Mouse (Mus musculus) hindbrain, postnatal 0 days (tissue): ENCODE measurements at regions not wholly inside any gene's neighbourhood (a gene's known extent, or its start where the extent isn't known, plus 50 kb on each side); places are given as distances from the start of the nearest gene placed in this dataset.

Source experiments
- ATAC-seq: fragments of 200-750 bp; cut with Nextera tagmentation; 2 replicates; pipeline ENCODE4 v1.8.0; 2017; ENCODE audit warnings: mild to moderate bottlenecking, moderate TSS enrichment, moderate library complexity
- DNase-seq: peaks from one replicate; pipeline ENCODE4 v3.0.0-alpha.2; 2015; ENCODE audit warnings: low spot score
- H3K27ac ChIP-seq: fragments of 300-500 bp; sonication (generic); 2 replicates; pipeline ENCODE4 v1.5.1; 2014; ENCODE audit warnings: mild to moderate bottlenecking
- H3K27me3 ChIP-seq: fragments of 300-500 bp; sonication (generic); 2 replicates; pipeline ENCODE4 v1.6.1; 2014; ENCODE audit warnings: low read length, mixed read lengths; ENCODE audit not compliant: insufficient read depth
- H3K36me3 ChIP-seq: fragments of 300-500 bp; sonication (generic); 2 replicates; pipeline ENCODE4 v1.6.1; 2014; ENCODE audit warnings: low read length, mixed read lengths; ENCODE audit not compliant: insufficient read depth
- H3K4me1 ChIP-seq: fragments of 300-500 bp; sonication (generic); 2 replicates; pipeline ENCODE4 v1.6.1; 2014; ENCODE audit warnings: antibody characterized with exemption, low read length, mixed read lengths; ENCODE audit not compliant: insufficient read depth
- H3K4me2 ChIP-seq: fragments of 300-500 bp; sonication (generic); 2 replicates; pipeline ENCODE4 v1.6.1; 2014; ENCODE audit warnings: low read depth, mild to moderate bottlenecking, low read length, moderate library complexity, mixed read lengths
- H3K4me3 ChIP-seq: fragments of 300-500 bp; sonication (generic); 2 replicates; pipeline ENCODE4 v1.5.1; 2014; ENCODE audit warnings: low read length
- H3K9ac ChIP-seq: fragments of 300-500 bp; sonication (generic); replicated peaks from 2 replicates; pipeline ENCODE4 v1.6.1; 2014; ENCODE audit warnings: mild to moderate bottlenecking, low read length, moderate library complexity, mixed read lengths
- H3K9me3 ChIP-seq: fragments of 300-500 bp; sonication (generic); 2 replicates; pipeline ENCODE4 v1.6.1; 2016; ENCODE audit warnings: low read length, mixed read lengths
- CTCF ChIP-seq: IDR thresholded peaks from 2 replicates; pipeline ENCODE4 v1.5.1; 2016; ENCODE audit warnings: antibody characterized with exemption, control low read depth, low read depth
- WGBS: fragments of 180-500 bp; shearing (Covaris S2); extraction: QIAGEN DNeasy Blood & Tissue Kit; methylation state at CpG from one replicate; pipeline ENCODE4 v1.1.7; 2014; 5-methylcytosine and 5-hydroxymethylcytosine counted together

DNA sequence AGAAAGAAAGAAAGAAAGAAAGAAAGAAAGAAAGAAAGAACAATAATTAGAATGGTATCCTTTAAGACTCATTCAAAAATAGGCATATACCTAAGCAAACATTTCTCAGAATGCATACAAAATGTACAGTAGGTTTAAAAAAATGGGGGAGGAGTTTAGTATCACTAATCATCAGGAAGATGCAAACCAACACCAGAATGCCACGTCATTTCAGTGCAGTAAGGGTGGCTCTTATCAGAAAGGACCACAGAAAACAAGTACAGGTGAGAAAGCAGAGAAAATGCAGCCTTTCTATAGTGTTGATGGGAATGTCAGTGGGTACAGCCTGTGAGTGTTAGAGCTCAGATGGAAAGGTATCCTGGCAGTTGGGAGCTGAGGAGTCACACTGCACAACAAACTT, 55.6 kb upstream of the Gm47985 start:
- 52% methylated on average over 1 of the region's 1 CpGs for WGBS
- no peak for DNase-seq
- H3K4me1 ChIP-seq = no peaks in the 10 kb centered on the region
- no peak overlapping the region for H3K9ac ChIP-seq
- no peak overlapping the region for H3K27ac ChIP-seq
- H3K36me3 ChIP-seq = no peaks in the 10 kb centered on the region
- TF ChIP-seq CTCF = no peak
- H3K9me3 ChIP-seq = no peaks in the 10 kb centered on the region
- H3K27me3 ChIP-seq = no peaks in the 10 kb centered on the region
- no peak overlapping the region for H3K4me2 ChIP-seq
- no peak for ATAC-seq
- no peak overlapping the region for H3K4me3 ChIP-seq

DNA sequence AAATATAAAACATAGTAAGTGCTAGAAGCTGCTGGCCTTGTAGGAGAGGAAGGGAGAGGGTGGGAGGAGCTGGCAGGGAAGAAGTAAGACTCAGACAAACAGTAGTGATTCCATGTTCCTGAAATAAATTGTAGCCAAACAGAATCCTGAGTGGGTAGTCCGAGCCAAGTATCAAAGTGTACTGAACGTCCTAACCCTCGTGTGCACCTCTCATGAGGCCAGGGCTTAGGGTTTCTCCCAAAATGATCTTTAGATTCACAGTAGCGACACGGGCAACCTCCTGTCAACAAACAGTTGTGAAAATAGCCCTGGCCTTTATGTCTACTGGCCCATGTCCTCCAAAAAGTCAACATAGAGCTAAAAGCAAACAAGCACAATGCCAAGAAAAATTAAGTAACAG, 54.3 kb upstream of the Gm47985 start:
- Histone ChIP-seq H3K4me1 (no peaks in the 10 kb centered on the region), H3K9me3 (no peaks in the 10 kb centered on the region), H3K4me2 (no peak overlapping the region), H3K4me3 (no peak overlapping the region), H3K9ac (no peak overlapping the region), H3K36me3 (no peaks in the 10 kb centered on the region), H3K27me3 (no peaks in the 10 kb centered on the region), H3K27ac (no peak overlapping the region)
- no peak for TF ChIP-seq CTCF
- DNase-seq (no peak), ATAC-seq (no peak)
- WGBS = 71% methylated on average over 5 of the region's 5 CpGs

DNA sequence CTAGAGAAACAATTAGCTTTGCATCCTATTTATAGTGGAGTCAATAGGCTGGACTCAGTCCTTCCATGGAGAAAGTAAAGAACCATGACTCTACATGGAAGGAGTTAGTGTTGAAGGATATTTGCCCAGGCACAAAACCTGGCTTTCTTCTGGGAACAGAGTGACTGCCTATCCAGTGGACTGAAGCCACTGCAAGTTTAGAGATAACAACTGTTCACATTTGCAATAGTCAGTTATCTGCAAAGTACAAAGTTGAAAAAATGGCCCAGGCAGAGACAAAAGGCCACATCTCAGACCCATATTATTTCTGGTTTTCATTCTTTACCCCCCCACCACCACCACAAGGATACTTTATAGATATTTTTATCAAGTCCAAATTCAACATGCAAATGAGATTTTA, 53.4 kb upstream of the Gm47985 start:
- Histone ChIP-seq H3K4me1 (no peaks in the 10 kb centered on the region), H3K9me3 (no peaks in the 10 kb centered on the region), H3K27me3 (no peaks in the 10 kb centered on the region), H3K9ac (no peak overlapping the region), H3K4me3 (no peak overlapping the region), H3K27ac (no peak overlapping the region), H3K36me3 (no peaks in the 10 kb centered on the region), H3K4me2 (no peak overlapping the region)
- DNase-seq (no peak), ATAC-seq (no peak)
- TF ChIP-seq CTCF = no peak

DNA sequence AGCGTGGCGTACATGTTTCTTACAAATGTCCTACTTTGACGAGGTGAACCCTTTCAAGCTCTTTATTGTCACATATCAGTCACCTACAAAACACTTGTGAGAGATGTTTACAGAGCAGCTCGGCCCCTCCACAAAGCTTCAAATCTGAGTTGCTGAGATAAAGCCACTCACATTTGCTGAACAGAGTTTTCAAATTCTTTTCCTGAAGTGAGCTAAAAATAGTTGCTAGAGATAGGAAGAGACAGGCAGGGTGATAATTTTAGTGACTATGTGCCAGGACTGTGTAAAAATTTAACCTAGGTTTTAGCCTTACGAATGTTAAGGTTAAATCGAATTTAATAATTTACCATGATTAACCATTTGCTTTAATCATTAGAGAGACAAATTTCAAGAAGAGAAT, 52.3 kb upstream of the Gm47985 start:
- Histone ChIP-seq H3K9ac (no peak overlapping the region), H3K9me3 (no peaks in the 10 kb centered on the region), H3K27ac (no peak overlapping the region), H3K27me3 (no peaks in the 10 kb centered on the region), H3K4me3 (no peak overlapping the region), H3K36me3 (no peaks in the 10 kb centered on the region), H3K4me1 (no peaks in the 10 kb centered on the region), H3K4me2 (no peak overlapping the region)
- 81% methylated on average over 6 of the region's 6 CpGs for WGBS
- TF ChIP-seq CTCF = no peak
- no peak for ATAC-seq
- DNase-seq = no peak

DNA sequence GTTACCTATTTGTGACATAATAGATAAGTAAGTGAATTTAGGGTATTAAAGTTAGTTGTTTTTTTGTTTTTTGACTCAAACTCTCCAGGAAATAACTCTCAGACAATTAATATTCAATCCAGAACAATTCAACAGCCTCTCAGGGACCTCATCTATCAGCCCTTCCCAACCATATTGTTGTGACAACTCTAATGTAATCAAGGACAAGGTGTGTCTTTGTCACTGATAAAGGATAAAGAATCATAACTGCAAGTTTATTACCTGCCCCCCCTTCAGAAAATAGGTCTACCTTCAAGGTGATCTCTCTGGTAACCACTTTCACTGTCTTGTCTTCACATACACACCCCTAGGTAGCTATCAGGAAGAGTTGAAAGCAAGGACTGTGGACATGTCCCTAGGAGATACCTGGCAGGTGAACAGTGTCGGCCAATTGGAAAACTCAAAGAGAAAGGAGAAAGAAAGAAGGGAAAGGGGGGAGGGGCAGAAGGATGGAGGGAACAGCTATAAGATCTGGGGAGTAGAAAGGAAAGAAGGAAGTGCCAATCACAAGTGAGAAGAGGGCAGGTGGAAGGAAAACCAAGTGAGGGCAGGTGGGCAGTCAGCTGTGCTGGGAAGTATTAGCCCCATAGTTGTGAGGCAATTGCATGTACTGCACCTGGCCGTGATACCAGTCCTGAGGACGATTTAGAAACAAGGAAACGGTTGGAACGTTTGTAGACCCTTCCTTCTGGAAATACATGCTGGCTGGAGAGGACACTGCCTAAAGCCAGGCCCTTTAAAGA, 51.3 kb upstream of the Gm47985 start:
- no peak for ATAC-seq
- no peak for TF ChIP-seq CTCF
- no peak overlapping the region for H3K4me3 ChIP-seq
- H3K36me3 ChIP-seq = no peaks in the 10 kb centered on the region
- no peaks in the 10 kb centered on the region for H3K9me3 ChIP-seq
- H3K27ac ChIP-seq = no peak overlapping the region
- WGBS = 80% methylated on average over 5 of the region's 5 CpGs
- no peak overlapping the region for H3K9ac ChIP-seq
- H3K27me3 ChIP-seq = no peaks in the 10 kb centered on the region
- no peak for DNase-seq
- H3K4me2 ChIP-seq = no peak overlapping the region
- no peaks in the 10 kb centered on the region for H3K4me1 ChIP-seq

DNA sequence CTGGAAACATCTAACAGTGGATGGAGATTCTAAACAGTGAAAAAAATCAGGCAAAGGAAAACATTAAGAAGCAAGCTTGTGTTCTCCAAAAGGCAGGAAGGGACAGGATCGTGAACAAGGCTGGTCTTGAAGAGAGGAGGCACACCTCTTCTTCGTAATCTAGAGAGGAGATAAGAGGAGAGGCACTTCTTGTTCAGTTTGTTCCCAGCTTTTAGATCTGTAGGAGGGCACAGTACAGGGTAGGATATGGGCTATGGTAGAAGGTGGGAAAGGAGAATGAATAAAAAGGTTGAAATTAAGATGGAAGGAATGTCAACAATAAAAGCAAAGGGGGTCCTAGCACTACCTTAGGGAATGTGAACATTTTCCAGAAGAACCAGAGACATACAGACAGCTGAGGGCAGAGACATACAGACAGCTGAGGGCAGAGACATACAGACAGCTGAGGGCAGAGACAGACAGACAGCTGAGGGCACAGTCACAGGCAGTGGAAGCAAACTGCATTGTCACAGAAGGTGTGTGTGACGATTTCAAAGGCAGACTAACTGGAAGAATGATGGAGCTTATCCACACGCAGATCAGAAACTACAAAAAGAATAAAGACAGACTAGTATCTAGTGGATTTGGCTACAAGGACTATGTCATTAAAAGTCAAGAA, 50.6 kb upstream of the Gm47985 start:
- H3K27ac ChIP-seq = no peak overlapping the region
- no peaks in the 10 kb centered on the region for H3K4me1 ChIP-seq
- no peaks in the 10 kb centered on the region for H3K27me3 ChIP-seq
- no peak overlapping the region for H3K4me2 ChIP-seq
- TF ChIP-seq CTCF = no peak
- H3K9me3 ChIP-seq = no peaks in the 10 kb centered on the region
- no peak overlapping the region for H3K4me3 ChIP-seq
- no peaks in the 10 kb centered on the region for H3K36me3 ChIP-seq
- DNase-seq = no peak
- 84% methylated on average over 4 of the region's 4 CpGs for WGBS
- ATAC-seq = no peak
- no peak overlapping the region for H3K9ac ChIP-seq
